Mouse (Mus musculus): ENCODE results near the gene Krtap10-4. TPM values are rescaled to one million over a fixed set of nuclear protein-coding genes. Genes with fewer than 3 reads are reported as not detected.

The Krtap10-4 gene
- polyA plus RNA-seq, 1 experiment from 2014 or later = not detected

Other genes starting within 250 kb of the Krtap10-4 start
- 79.9 and 80.2 TPM in 2 replicates for gene Pttg1ip, start 245.4 kb downstream of the Krtap10-4 start, polyA plus RNA-seq (2014; fragmentation: Nextera tagmentation; extraction: Ambion mirVana)
- 235 and 260 TPM in 2 replicates for gene Sumo3, start 221.0 kb downstream of the Krtap10-4 start, polyA plus RNA-seq (2014; fragmentation: Nextera tagmentation; extraction: Ambion mirVana)
- gene Gm49325, start 220.9 kb downstream of the Krtap10-4 start, polyA plus RNA-seq (2014; fragmentation: Nextera tagmentation; extraction: Ambion mirVana) = 3.8 and 5.1 TPM in 2 replicates
- 54.1 and 54.7 TPM in 2 replicates for gene Ube2g2, start 204.8 kb downstream of the Krtap10-4 start, polyA plus RNA-seq (2014; fragmentation: Nextera tagmentation; extraction: Ambion mirVana)
- 0.94 and 1.2 TPM in 2 replicates for gene Tspear, start 140.5 kb downstream of the Krtap10-4 start, polyA plus RNA-seq (2014; fragmentation: Nextera tagmentation; extraction: Ambion mirVana)
- not detected in 2 replicates for gene Gm19402, start 136.3 kb downstream of the Krtap10-4 start, polyA plus RNA-seq (2014; fragmentation: Nextera tagmentation; extraction: Ambion mirVana)
- gene Gm9508, start 129.9 kb downstream of the Krtap10-4 start, polyA plus RNA-seq (2014; fragmentation: Nextera tagmentation; extraction: Ambion mirVana) = not detected in 2 replicates
- gene Gm10272, start 120.5 kb downstream of the Krtap10-4 start, polyA plus RNA-seq (2014; fragmentation: Nextera tagmentation; extraction: Ambion mirVana) = not detected in 2 replicates
- not detected in 2 replicates for gene Gm10024, start 115.6 kb downstream of the Krtap10-4 start, polyA plus RNA-seq (2014; fragmentation: Nextera tagmentation; extraction: Ambion mirVana)
- gene Gm10142, start 111.3 kb downstream of the Krtap10-4 start, polyA plus RNA-seq (2014; fragmentation: Nextera tagmentation; extraction: Ambion mirVana) = not detected in 2 replicates
- not detected in 2 replicates for gene Krtap12-1, start 106.5 kb downstream of the Krtap10-4 start, polyA plus RNA-seq (2014; fragmentation: Nextera tagmentation; extraction: Ambion mirVana)
- gene Gm10100, start 100.6 kb downstream of the Krtap10-4 start, polyA plus RNA-seq (2014; fragmentation: Nextera tagmentation; extraction: Ambion mirVana) = not detected in 2 replicates
- not detected in 2 replicates for gene Gm18596, start 84.5 kb downstream of the Krtap10-4 start, polyA plus RNA-seq (2014; fragmentation: Nextera tagmentation; extraction: Ambion mirVana)
- not detected in 2 replicates for gene Gm9736, start 75.7 kb downstream of the Krtap10-4 start, polyA plus RNA-seq (2014; fragmentation: Nextera tagmentation; extraction: Ambion mirVana)
- gene Gm3233, start 67.4 kb downstream of the Krtap10-4 start, polyA plus RNA-seq (2014; fragmentation: Nextera tagmentation; extraction: Ambion mirVana) = not detected in 2 replicates
- gene Gm3238, start 55.8 kb downstream of the Krtap10-4 start, polyA plus RNA-seq (2014; fragmentation: Nextera tagmentation; extraction: Ambion mirVana) = not detected in 2 replicates
- not detected in 2 replicates for gene Gm7138, start 50.2 kb downstream of the Krtap10-4 start, polyA plus RNA-seq (2014; fragmentation: Nextera tagmentation; extraction: Ambion mirVana)
- gene Gm3250, start 44.6 kb downstream of the Krtap10-4 start, polyA plus RNA-seq (2014; fragmentation: Nextera tagmentation; extraction: Ambion mirVana) = not detected in 2 replicates
- gene Gm7137, start 38.9 kb downstream of the Krtap10-4 start, polyA plus RNA-seq (2014; fragmentation: Nextera tagmentation; extraction: Ambion mirVana) = not detected in 2 replicates
- gene Gm9639, start 32.0 kb downstream of the Krtap10-4 start, polyA plus RNA-seq (2014; fragmentation: Nextera tagmentation; extraction: Ambion mirVana) = not detected in 2 replicates
- not detected in 2 replicates for gene Gm19668, start 28.0 kb downstream of the Krtap10-4 start, polyA plus RNA-seq (2014; fragmentation: Nextera tagmentation; extraction: Ambion mirVana)
- not detected in 2 replicates for gene Gm9507, start 15.3 kb downstream of the Krtap10-4 start, polyA plus RNA-seq (2014; fragmentation: Nextera tagmentation; extraction: Ambion mirVana)
- gene Gm2696, start 12.4 kb downstream of the Krtap10-4 start, polyA plus RNA-seq (2014; fragmentation: Nextera tagmentation; extraction: Ambion mirVana) = not detected in 2 replicates
- gene Krtap10-10, start 8.9 kb upstream of the Krtap10-4 start, polyA plus RNA-seq (2014; fragmentation: Nextera tagmentation; extraction: Ambion mirVana) = not detected in 2 replicates
- not detected in 2 replicates for gene Gm36176, start 19.7 kb upstream of the Krtap10-4 start, polyA plus RNA-seq (2014; fragmentation: Nextera tagmentation; extraction: Ambion mirVana)
- gene Gm10318, start 25.8 kb upstream of the Krtap10-4 start, polyA plus RNA-seq (2014; fragmentation: Nextera tagmentation; extraction: Ambion mirVana) = not detected in 2 replicates
- not detected in 2 replicates for gene Gm3285, start 34.9 kb upstream of the Krtap10-4 start, polyA plus RNA-seq (2014; fragmentation: Nextera tagmentation; extraction: Ambion mirVana)
- 19.6 and 20.3 TPM in 2 replicates for gene Lrrc3, start 75.4 kb upstream of the Krtap10-4 start, polyA plus RNA-seq (2014; fragmentation: Nextera tagmentation; extraction: Ambion mirVana)
- 6.3 and 6.4 TPM in 2 replicates for gene Trpm2, start 143.5 kb upstream of the Krtap10-4 start, polyA plus RNA-seq (2014; fragmentation: Nextera tagmentation; extraction: Ambion mirVana)
- gene 1810043G02Rik, start 151.4 kb upstream of the Krtap10-4 start, polyA plus RNA-seq (2014; fragmentation: Nextera tagmentation; extraction: Ambion mirVana) = 46.9 and 48.1 TPM in 2 replicates
- gene Pfkl, start 183.0 kb upstream of the Krtap10-4 start, polyA plus RNA-seq (2014; fragmentation: Nextera tagmentation; extraction: Ambion mirVana) = 93.5 and 98.2 TPM in 2 replicates
- not detected in 2 replicates for gene Dnmt3l, start 214.9 kb upstream of the Krtap10-4 start, polyA plus RNA-seq (2014; fragmentation: Nextera tagmentation; extraction: Ambion mirVana)
- gene Aire, start 216.5 kb upstream of the Krtap10-4 start, polyA plus RNA-seq (2014; fragmentation: Nextera tagmentation; extraction: Ambion mirVana) = 0.09 and 0.15 TPM in 2 replicates
- gene Icosl, start 242.2 kb upstream of the Krtap10-4 start, polyA plus RNA-seq (2014; fragmentation: Nextera tagmentation; extraction: Ambion mirVana) = 0.79 and 1.1 TPM in 2 replicates